Mouse (Mus musculus) splenic B cell, adult 2 months (primary cell): ENCODE results near the gene N4bp2l2.
"Not testable (repeated sequence)": the region's sequence is repeated elsewhere in the genome, so short reads cannot be mapped to it uniquely, and the experiment has no call there.

Source experiments
- DNase-seq: peaks from one replicate; pipeline ENCODE4 v3.0.0-alpha.2; 2011; ENCODE audit warnings: low read depth, low spot score
- H3K27me3 ChIP-seq: 2 replicates; pipeline ENCODE4 v1.6.1; 2012; ENCODE audit warnings: mild to moderate bottlenecking, low read length, moderate library complexity, mixed read lengths; ENCODE audit not compliant: control insufficient read depth, poor library complexity, insufficient read depth, severe bottlenecking
- H3K36me3 ChIP-seq: 2 replicates; pipeline ENCODE4 v1.6.1; 2012; ENCODE audit warnings: mild to moderate bottlenecking, low read length, moderate library complexity, mixed read lengths; ENCODE audit not compliant: control insufficient read depth, poor library complexity, insufficient read depth, severe bottlenecking

N4bp2l2 gene

DNA sequence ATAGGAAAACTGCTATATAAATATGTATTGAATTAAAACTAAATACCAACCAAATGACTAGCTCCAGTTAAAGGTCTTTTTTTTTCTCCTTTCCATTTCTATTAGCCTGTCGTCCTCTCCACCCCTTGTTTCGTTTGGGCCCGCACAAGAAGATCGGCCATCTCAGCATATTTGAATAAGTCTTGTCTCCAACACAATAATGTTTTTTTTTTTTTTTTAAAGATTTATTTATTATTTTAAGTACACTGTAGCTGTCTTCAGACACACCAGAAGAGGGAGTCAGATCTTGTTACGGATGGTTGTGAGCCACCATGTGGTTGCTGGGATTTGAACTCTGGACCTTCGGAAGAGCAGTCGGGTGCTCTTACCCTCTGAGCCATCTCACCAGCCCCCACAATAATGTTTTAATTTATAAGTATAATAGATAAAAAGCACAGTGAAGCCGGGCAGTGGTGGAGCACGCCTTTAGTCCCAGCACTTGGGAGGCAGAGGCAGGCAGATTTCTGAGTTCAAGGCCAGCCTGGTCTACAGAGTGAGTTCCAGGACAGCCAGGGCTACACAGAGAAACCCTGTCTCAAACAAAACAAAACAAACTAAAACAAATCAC lies at the start of gene N4bp2l2:
Gene N4bp2l2 (minus strand): TSS at position 51 of the 607 bp plus-strand sequence.
- not testable (repeated sequence) for H3K36me3 ChIP-seq, DNase-seq, H3K27me3 ChIP-seq

DNA sequence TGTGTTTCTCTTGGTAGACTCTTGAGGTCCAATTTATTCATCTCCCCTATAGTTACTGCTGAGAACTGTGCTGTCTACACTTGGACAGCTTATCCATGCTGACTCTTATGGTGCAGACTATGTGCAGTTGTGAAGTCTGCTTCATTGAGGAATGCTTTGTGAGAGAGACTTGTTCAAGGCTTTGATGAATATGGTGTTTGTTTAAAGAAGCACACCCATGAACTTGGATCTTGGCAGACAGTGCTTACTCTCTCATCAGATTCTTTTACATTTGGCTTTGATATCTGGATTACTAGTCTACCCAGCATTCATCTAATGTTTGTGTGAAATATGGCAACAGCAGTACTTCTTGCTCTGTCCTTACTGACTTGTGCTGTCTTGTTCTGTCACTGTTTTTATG lies 47.4 kb upstream of the N4bp2l2 start:
- Histone ChIP-seq H3K36me3 (no peaks in the 10 kb centered on the region), H3K27me3 (no peaks in the 10 kb centered on the region)
- DNase-seq: no peak

DNA sequence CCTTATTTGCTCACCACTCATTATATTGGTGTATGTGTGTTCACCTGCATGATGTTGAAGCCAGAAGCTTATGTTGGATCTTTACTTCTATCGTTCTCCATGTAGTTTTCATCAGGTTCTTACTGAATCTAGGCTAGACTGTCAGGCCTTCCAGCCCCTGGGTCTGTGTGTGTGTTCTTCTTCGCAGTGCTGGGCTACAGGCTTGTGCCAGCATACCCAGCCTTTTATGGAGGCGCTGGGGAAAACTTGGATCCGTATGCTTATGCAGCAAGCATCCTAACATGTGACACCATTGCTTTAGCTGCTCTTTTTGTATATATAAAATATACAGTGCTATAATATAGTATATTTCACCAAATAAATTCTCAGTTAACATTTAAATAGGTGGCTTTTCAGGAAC lies 45.5 kb upstream of the N4bp2l2 start:
- no peak for DNase-seq
- Histone ChIP-seq H3K27me3 (no peaks in the 10 kb centered on the region), H3K36me3 (no peaks in the 10 kb centered on the region)

DNA sequence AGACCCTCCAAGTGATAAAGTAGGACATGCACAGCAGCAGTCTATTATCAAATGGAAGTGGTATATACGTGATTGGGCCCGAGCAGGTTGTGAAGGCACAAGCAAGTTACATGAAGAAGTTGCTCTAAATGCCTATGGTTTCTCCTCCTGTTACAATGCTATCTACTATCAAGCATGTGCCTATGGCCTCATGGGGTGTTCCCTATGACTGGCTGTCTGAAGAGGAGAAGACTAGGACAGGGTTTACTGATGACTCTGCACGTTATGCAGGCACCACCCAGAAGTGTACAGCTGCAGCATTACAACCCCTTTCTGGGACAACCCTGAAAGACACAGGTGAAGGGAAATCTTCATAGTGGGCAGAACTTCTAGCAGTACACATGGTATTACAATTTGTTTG lies 41.2 kb upstream of the N4bp2l2 start:
- H3K36me3 ChIP-seq, H3K27me3 ChIP-seq, DNase-seq: not testable (repeated sequence)

DNA sequence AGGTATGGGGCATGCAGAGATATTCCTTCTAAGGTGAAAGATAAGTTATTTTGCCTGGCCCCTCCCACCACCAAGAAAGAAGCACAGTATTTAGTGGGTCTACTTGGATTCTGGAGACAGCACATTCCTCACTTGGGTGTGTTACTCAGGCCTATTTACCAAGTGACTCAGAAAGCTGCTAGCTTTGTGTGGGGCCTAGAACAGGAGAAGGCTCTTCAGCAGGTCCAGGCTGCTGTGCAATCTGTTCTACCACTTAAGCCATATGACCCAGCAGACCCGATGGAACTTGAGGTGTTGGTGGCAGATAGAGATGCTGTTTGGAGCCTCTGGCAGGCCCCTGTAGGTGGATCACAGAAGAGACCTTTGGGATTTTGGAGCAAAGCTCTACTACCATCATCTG lies 40.7 kb upstream of the N4bp2l2 start:
- not testable (repeated sequence) for H3K36me3 ChIP-seq, H3K27me3 ChIP-seq, DNase-seq

DNA sequence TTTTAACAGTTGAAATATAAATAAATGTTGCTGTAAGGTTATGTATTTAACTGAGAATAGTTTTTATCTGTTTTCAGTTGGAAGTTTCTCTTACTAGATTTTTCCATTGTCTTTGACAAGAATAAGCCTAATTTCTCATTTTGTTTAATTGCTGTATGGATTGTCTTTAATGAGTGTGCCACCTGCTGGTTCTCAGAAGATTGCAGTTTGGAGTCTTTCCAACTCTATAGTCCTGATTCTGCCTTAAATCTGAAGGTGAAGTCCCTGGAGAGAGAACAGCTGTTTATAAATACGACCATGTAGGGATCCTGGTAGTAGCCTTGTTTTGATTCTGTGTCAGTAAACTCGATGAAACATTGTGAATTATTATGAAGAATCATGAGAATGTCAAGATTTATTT lies 36.7 kb upstream of the N4bp2l2 start:
- peak; percentile 73 for DNase-seq
- no peaks in the 10 kb centered on the region for H3K27me3 ChIP-seq
- no peaks in the 10 kb centered on the region for H3K36me3 ChIP-seq

DNA sequence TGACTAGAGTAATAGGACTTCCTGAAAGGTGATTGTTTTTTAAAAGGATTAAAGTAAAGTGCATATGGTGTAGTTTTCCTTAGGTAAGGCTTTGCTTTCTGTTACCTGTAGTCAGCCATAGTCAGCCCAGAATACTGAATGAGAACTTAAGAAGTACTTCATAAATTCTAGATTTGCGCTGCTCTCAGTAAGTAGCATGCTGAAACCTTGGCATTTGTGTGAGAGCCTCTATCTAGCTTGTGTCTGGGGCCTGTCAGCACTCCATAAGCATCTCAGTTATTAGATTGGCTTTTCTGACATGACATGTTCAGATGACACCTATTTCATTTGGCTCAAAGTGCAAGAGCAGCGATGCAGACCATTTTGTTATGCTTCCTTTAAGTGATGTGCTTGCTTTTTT lies 27.3 kb upstream of the N4bp2l2 start:
- no peak for DNase-seq
- Histone ChIP-seq H3K36me3 (no peaks in the 10 kb centered on the region), H3K27me3 (no peaks in the 10 kb centered on the region)

DNA sequence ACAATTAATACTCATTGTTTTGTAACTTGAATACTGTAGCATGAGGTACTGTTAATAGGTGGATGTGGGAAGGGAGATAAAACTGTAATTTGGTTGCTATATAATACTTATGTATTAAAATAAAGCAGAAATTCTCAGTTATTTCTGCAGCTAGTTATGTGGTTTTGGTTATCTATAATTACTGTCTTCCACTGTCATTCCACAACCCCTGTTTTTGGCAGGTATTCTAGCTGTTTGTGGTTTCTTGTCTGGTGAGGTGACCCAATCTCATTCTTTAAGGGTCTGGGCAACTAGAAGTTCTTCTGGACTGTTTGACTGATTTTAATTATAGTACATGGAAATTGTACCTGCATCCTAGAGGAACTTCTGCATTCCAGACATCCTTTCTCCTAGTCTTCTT lies 24.7 kb upstream of the N4bp2l2 start:
- no peak for DNase-seq
- Histone ChIP-seq H3K27me3 (no peaks in the 10 kb centered on the region), H3K36me3 (no peaks in the 10 kb centered on the region)

DNA sequence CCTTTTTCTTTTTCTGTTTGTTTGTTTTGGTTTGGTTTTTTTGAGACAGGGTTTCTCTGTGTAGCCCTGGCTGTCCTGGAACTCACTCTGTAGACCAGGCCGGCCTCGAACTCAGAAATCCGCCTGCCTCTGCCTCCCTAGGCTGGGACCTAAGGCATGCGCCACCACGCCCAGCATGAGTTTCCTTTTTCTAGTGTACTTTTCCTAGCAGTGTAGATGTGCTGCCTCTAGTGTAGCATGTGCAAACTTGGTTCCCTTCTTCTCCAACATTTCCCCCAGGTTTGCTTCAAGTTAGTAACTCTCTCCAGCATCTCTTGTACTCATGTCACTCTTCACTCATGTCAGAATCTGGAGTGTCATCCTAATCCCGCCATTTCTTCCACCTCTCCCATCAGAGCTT lies 16.9 kb upstream of the N4bp2l2 start:
- not testable (repeated sequence) for DNase-seq, H3K36me3 ChIP-seq, H3K27me3 ChIP-seq

DNA sequence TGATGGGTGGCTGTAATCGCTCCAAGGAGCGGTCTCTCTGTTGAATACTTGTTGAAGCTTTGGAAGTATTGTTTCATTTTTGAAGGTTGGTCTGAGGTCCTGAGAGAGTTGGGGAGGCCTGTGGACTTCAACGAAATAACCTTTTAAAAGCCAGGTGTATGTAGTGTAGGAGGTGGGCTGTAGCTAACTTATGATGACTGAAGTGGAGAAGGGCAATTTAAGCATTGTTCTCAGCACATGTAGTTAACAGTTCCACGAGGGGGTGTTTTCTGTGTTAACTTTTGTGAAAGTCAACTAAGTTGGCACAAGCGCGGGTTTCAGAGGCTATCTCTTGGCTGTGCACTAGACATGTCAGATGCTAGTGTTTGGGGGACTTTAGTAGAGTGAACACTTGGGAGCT lies 8.9 kb upstream of the N4bp2l2 start:
- H3K27me3 ChIP-seq: no peaks in the 10 kb centered on the region
- peak; percentile 19 for DNase-seq

DNA sequence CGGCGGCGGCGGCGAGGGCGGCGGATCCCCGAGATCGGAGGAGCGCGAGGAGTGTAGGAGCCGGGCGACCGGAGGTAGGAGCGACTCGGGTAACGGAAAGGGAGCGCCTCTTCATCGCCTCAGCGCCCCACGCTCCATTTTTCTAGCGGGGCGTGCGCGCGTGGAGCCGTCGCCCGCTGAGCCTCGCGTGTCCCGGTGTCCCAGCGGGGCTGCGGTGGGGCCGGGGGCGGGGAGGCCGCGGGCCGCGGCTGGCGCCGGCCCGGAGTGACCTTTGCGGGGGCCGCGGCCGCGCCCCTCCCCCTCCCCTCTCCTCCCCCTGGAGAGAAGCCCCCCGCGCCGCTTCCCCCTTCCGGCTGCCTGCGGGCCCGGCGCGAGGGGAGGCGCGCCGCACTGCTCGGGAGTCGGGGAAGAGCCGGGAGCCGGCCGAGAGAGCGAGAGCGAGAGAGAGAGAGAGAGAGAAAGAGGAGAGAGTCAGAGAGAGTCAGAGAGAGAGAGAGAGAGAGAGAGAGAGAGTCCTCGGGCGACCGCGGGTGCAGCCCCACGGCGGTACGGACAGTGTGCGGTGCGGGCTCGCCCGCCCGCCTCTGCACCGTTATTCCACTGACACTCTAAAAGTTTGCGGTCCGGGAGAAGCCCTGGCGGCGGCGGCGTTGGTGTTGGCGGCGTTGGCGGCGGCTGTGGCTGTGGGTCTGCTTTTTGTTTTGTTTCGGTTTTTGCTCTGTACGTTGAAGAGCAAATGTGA lies 8.1 kb upstream of the N4bp2l2 start:
- Histone ChIP-seq H3K36me3 (no peaks in the 10 kb centered on the region), H3K27me3 (no peaks in the 10 kb centered on the region)
- DNase-seq: peak; percentile 45

More for the DNA sequence above, 8.9 kb upstream of the N4bp2l2 start:
- H3K36me3 ChIP-seq: no peaks in the 10 kb centered on the region

DNA sequence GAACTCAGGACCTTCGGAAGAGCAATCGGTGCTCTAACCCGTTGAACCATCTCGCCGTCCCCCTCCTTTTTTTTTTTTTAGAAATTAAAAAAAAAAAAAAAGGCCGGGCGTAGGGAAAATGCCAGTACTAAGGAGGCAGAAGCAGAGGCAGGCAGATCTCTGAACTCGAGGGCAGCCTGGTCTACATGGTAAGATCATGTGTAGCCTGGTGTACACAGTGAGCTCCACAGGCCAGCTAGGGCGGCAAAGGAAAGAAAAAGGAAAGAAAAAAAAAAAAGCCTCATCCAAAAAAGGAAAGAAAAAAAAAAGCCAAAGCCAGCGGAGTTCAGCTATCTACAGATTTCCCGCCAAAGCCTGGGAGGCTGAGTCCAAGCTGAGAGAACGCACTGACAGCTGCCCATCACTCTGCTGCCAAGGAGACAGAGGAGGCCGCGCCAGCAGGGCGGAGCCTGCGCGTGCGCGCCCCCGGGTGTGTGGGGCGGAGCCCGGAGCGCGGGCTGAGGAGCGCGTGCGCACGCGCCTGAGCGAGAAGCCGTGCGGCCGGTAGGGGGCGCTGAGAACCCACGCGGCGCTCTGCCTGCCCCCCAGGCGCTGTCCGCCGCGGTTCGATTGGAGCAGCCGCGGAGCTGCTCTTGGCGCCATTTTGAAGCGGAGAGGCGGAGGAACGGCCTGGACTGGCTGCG lies 7.3 kb upstream of the N4bp2l2 start, which contains the start of gene Pds5b:
Gene Pds5b (plus strand): TSS at position 587 of the 683 bp plus-strand sequence.
- Histone ChIP-seq H3K27me3 (no peaks in the 10 kb centered on the region), H3K36me3 (no peaks in the 10 kb centered on the region)
- DNase-seq: peak; percentile 98

DNA sequence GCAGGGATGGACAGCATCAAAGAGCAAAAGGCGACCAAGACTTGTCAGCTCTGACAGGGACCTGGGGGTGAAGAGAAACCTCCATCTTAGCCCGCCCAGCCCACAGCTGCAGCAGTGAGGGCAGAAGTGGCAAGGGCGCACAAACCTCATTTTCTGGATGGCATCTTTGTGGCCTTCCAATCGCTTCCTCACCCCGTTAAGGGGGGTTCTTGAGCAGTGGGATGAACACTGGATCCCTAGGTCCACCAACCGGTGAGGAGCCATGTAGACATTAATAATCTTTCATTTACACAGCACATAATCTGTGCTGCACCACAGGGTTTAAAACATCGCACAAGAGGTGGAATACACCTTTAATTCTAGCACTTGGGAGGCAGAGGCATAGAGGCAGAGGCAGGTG lies 6.4 kb upstream of the N4bp2l2 start:
- no peak for DNase-seq
- H3K36me3 ChIP-seq: no peaks in the 10 kb centered on the region
- no peaks in the 10 kb centered on the region for H3K27me3 ChIP-seq

DNA sequence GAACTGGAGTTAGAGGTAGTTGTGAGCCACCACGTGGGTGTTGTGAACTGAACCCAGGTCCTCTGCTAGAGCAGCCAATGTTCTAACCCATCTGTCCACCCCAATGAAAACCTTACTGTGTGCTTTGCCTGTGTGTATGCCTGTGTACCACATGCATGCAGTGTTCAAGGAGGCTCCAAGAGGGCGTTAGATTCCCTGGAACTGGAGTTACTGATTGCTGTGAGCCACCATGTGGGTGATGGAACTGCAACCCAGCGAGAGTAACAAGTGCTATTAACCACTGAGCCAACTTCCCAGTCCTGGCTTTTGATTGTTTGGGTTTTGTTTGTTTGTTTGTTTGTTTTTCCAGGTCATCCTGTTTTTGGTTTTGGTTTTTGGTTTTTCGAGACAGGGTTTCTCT lies 2.7 kb upstream of the N4bp2l2 start:
- DNase-seq: no peak
- no peaks in the 10 kb centered on the region for H3K27me3 ChIP-seq
- H3K36me3 ChIP-seq: no peaks in the 10 kb centered on the region
